Mouse (Mus musculus) ES-E14 (cell line): ENCODE results near the gene Pla2g12a. TPM values are rescaled to one million over a fixed set of nuclear protein-coding genes. Genes with fewer than 3 reads are reported as not detected.

Experiments used
- DNase-seq: peaks from one replicate; pipeline ENCODE4 v3.0.0-alpha.2; 2013; ENCODE audit warnings: low read depth, low spot score
- H3K27ac ChIP-seq: 2 replicates; pipeline ENCODE4 v1.5.1; 2012; ENCODE audit warnings: low read depth, mild to moderate bottlenecking, low read length, moderate library complexity, mixed read lengths; ENCODE audit not compliant: poor library complexity, insufficient read depth, severe bottlenecking
- H3K36me3 ChIP-seq: 2 replicates; pipeline ENCODE4 v1.6.1; 2012; ENCODE audit warnings: mild to moderate bottlenecking, low read length, moderate library complexity, mixed read lengths; ENCODE audit not compliant: control insufficient read depth, poor library complexity, insufficient read depth, severe bottlenecking
- H3K4me1 ChIP-seq, 2 experiments: fragments of 150-350 bp in 1 of 2; sonication (generic) in 1 of 2; 2 replicates each; pipeline ENCODE4 v1.6.1; 2012; ENCODE audit warnings: low read length in 2 of 2, mild to moderate bottlenecking in 1 of 2, mixed read lengths in 1 of 2; ENCODE audit not compliant: control insufficient read depth in 2 of 2, insufficient read depth in 2 of 2, poor library complexity in 1 of 2
- H3K4me3 ChIP-seq, 2 experiments: fragments of 150-350 bp in 1 of 2; sonication (generic) in 1 of 2; 2 replicates each; pipeline ENCODE4 v1.5.1; 2012; ENCODE audit warnings: low read length in 2 of 2, low read depth in 1 of 2, mild to moderate bottlenecking in 1 of 2, mixed read lengths in 1 of 2; ENCODE audit not compliant: insufficient read depth in 1 of 2, poor library complexity in 1 of 2, severe bottlenecking in 1 of 2
- H3K9ac ChIP-seq: 2 replicates; pipeline ENCODE4 v1.6.1; 2012; ENCODE audit warnings: low read depth, mild to moderate bottlenecking, low read length, mixed read lengths; ENCODE audit not compliant: poor library complexity, insufficient read depth, severe bottlenecking
- H3K9me3 ChIP-seq: fragments of 150-350 bp; sonication (generic); 2 replicates; pipeline ENCODE4 v1.6.1; 2012; ENCODE audit warnings: low read depth, mild to moderate bottlenecking, low read length; ENCODE audit not compliant: control insufficient read depth, insufficient read depth
- CHD2 ChIP-seq: IDR thresholded peaks from 2 replicates; pipeline ENCODE4 v1.6.1; 2014; ENCODE audit warnings: mild to moderate bottlenecking, low read depth, low read length, inconsistent platforms
- HCFC1 ChIP-seq: IDR thresholded peaks from 2 replicates; pipeline ENCODE4 v1.6.1; 2012; ENCODE audit warnings: low read length, inconsistent platforms, borderline replicate concordance; ENCODE audit not compliant: insufficient read depth
- MAFK ChIP-seq: IDR thresholded peaks from 2 replicates; pipeline ENCODE4 v1.6.1; 2014; ENCODE audit warnings: mild to moderate bottlenecking, low read depth, low read length, inconsistent platforms; ENCODE audit not compliant: insufficient read depth
- ZC3H11A ChIP-seq: IDR thresholded peaks from 2 replicates; pipeline ENCODE4 v1.6.1; 2012; ENCODE audit warnings: low read depth, mild to moderate bottlenecking, inconsistent platforms, low read length, borderline replicate concordance
- ZNF384 ChIP-seq: IDR thresholded peaks from 2 replicates; pipeline ENCODE4 v1.6.1; 2012; ENCODE audit warnings: low read depth, low read length, inconsistent platforms
- in situ Hi-C, 2 experiments: fragments of 600-800 bp; cut with MboI; formaldehyde crosslinking; loops; one replicate each; pipeline ENCODE4 v1.15.1; 2025; ENCODE audit warnings: low sequenced_read_pairs in 2 of 2, inconsistent platforms in 1 of 2; ENCODE audit not compliant: unreplicated experiment in 2 of 2
- total RNA-seq: library from RNA; depleted of rRNA; stranded (reverse); fragments of 300-350 nt; gene quantifications from 2 replicates; pipeline ENCODE4 v1.2.3, GENCODE M21; 2012

Pla2g12a gene
- total RNA-seq, 1 experiment, result 37.3 TPM

DNA sequence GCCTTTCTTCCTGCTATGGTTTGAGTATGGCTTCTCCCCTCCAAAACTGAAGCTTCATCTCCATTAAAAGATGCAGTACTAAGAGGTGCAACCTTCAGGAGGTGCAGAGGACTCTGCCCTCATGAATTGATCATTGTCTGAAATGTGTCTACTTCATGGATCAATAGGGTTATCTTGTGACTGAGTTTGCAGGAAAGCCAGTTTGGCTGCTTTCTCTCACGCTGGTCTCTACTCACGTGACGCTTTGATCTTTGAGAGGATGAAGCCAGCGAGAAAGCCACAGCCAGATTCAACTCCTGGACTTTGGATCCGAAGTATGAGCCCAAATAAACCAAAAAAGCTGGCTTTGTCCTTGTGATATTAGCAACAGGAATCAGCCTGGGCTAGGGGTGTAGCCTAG is 8.0 kb downstream of the Pla2g12a start:
- no peak for DNase-seq
- Histone ChIP-seq H3K9me3 (no peaks in the 10 kb centered on the region), H3K27ac (no peak overlapping the region), H3K36me3 (peaks cover 7% of the 10 kb centered on the region; the same call in 1 of the 2 replicates), H3K4me1 (peaks cover 0 to 10% of the 10 kb centered on the region in 2 experiments; a peak in 2 of 4 replicates), H3K4me3 (no peak overlapping the region), H3K9ac (no peak overlapping the region)
- in situ Hi-C loops, result no loop called here
- TF ChIP-seq ZNF384 (no peak), HCFC1 (no peak), MAFK (no peak), ZC3H11A (no peak), CHD2 (no peak)

DNA sequence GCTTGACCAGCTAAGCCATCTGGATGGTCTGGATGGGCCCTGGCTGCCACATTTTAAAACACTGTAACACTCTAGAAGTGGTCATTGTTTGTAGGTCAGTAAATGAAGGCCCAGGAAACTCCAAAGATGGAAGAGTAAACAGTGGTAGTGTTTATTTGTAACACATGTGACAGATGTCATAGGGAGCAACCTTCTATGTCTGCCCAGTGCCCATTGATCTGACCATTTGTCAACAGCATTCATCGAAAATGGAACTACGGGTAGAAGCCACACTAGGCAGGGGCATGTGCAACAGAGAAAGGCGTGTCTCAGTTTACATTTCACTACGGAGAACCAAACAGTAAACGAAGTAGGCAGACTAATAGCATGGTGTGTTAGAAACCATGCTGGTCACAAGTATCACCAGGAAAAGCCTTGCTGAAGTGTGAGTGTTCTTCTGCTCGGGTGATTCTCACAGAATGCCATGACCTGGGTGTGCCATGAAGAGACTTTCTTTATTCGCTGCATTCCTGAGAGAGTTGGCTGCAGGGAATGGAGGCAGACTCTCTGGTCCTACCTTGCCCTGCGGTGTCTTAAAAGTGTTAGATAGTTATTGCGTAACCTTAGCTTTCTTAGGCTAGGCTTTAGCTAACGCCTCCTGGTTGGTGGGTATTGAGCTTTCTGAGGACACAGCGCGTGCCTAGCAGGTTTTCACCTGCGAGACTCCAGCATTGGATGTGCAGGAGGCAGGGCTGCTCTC is 9.5 kb downstream of the Pla2g12a start:
- no peak for TF ChIP-seq CHD2
- TF ChIP-seq MAFK, result no peak
- no peak for TF ChIP-seq ZNF384
- Histone ChIP-seq H3K36me3 (peaks cover 13% of the 10 kb centered on the region; the same call in 1 of the 2 replicates), H3K9me3 (no peaks in the 10 kb centered on the region), H3K4me1 (peaks cover 0 to 10% of the 10 kb centered on the region in 2 experiments; a peak in 2 of 4 replicates), H3K27ac (no peak overlapping the region), H3K4me3 (no peak overlapping the region), H3K9ac (no peak overlapping the region)
- in situ Hi-C loops, result no loop called here
- no peak for DNase-seq

DNA sequence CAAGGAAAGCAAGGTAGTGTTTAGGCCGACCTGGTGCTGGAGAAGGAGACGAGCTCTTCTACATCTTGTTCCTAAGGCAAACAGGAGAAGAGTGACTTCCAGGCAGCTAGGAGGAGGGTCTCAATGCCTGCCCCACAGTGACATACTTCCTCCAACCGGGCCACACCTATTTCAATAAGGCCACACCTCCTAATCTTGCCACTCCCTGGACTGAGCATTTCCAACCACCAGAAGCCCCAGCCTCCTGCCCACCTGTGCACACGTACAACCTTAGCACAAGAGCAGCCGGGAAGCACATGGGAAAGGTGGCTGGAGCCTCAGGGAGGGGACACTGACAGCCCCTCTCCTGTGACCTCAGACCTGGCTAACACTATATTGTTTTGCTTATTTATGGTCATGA is 13.6 kb downstream of the Pla2g12a start:
- no peak overlapping the region for H3K4me3 ChIP-seq
- peaks cover 0 to 7% of the 10 kb centered on the region in 2 experiments; a peak in 2 of 4 replicates for H3K4me1 ChIP-seq
- peaks cover 19% of the 10 kb centered on the region; the same call in 1 of the 2 replicates for H3K36me3 ChIP-seq
- no peaks in the 10 kb centered on the region for H3K9me3 ChIP-seq
- no peak overlapping the region for H3K27ac ChIP-seq
- DNase-seq, result no peak
- TF ChIP-seq MAFK (no peak), CHD2 (no peak), ZNF384 (no peak), HCFC1 (no peak), ZC3H11A (no peak)
- in situ Hi-C loops, result no loop called here
- no peak overlapping the region for H3K9ac ChIP-seq

DNA sequence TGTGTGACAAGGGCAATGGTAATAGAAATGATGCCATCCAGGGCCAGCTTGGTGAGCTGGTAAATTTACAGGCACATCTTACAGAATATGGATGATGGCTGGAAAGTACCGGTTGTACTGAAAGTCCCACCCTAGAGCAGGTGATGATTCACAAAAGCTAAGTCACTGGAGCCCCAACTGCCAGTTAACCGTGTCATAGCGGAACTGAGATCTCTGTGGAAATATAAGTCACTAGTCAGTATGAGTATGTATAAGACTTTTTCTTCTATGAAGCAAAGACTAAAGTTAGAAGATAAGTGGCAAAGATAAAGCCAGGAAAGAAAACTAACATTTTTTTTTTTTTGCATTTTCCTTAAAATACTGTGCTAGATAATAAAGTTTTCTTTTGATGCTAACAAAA is 14.7 kb downstream of the Pla2g12a start:
- no peak for DNase-seq
- H3K4me3 ChIP-seq, result no peak overlapping the region
- in situ Hi-C loops, result no loop called here
- H3K9ac ChIP-seq, result no peak overlapping the region
- peaks cover 0 to 3% of the 10 kb centered on the region in 2 experiments; a peak in 2 of 4 replicates for H3K4me1 ChIP-seq
- peaks cover 19% of the 10 kb centered on the region; the same call in 1 of the 2 replicates for H3K36me3 ChIP-seq
- no peak for TF ChIP-seq HCFC1
- no peak for TF ChIP-seq MAFK
- no peak for TF ChIP-seq CHD2
- TF ChIP-seq ZNF384, result no peak
- no peak for TF ChIP-seq ZC3H11A
- H3K9me3 ChIP-seq, result no peaks in the 10 kb centered on the region
- H3K27ac ChIP-seq, result no peak overlapping the region
